Mouse (Mus musculus) gastrocnemius, postnatal 4 days (tissue): ENCODE data around the gene Rsu1. TPM values are rescaled to one million over a fixed set of nuclear protein-coding genes. Genes with fewer than 3 reads are reported as not detected.

Experiments
- DNase-seq, 2 experiments: peaks; one replicate each; pipeline ENCODE4 v3.0.0; 2021 to 2022; ENCODE audit warnings: low spot score in 2 of 2, mixed read lengths in 2 of 2
- total RNA-seq, 2 experiments: library from RNA; stranded (reverse); gene quantifications; 2 replicates each; pipeline ENCODE4 v1.2.3; 2021

Gene Rsu1
- total RNA-seq, 2 experiments from 2014 or later, result 90.1 to 109 TPM

GRCm38 (mm10) chr2:13080476-13080875 lies 190.7 kb downstream of the Rsu1 start:
- DNase-seq, result no peak

DNA sequence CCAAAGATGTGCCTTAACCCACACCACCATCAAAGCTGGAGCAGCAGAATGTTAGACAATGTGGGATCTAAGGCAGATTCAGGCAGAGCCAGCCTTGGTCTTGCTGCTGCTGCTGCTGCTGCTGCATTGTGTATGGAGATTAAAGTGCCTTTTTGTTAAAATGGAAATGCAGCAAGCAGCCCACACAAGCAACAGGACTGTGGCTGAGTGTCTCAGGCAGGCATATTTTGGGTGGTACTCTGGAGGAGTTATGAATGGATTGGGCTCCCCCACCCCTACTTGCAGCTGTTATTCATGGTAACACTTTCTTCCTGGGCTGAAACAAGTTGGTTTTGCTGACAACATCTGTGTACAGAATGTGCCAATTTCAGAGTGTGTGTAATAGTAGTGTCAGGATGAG lies 199.0 kb downstream of the Rsu1 start:
- no peak for DNase-seq

- DNase-seq, result no peak
Measured at GRCm38 (mm10) chr2:13060426-13061170, 210.6 kb downstream of the Rsu1 start.

GRCm38 (mm10) chr2:13048649-13049048 lies 222.6 kb downstream of the Rsu1 start:
- DNase-seq, result no peak

- DNase-seq, result no peak
Measured at GRCm38 (mm10) chr2:13044555-13044954, 226.7 kb downstream of the Rsu1 start.

- no peak for DNase-seq
Measured at GRCm38 (mm10) chr2:13039785-13040184, 231.4 kb downstream of the Rsu1 start.

- DNase-seq, result no peak
Measured at GRCm38 (mm10) chr2:13038772-13039171, 232.4 kb downstream of the Rsu1 start.

Other genes with a start within 250 kb of the Rsu1 start
- gene Cubn, start 220.4 kb upstream of the Rsu1 start, total RNA-seq, result under 1 TPM; 0.16 to 0.27 TPM